Mouse (Mus musculus) myocyte (in vitro differentiated cells): ENCODE results near the gene Obox8.

Source experiments
- POLR2AphosphoS2 ChIP-seq: IDR thresholded peaks from one replicate; pipeline ENCODE4 v1.6.1; 2011; ENCODE audit warnings: low read depth, control low read depth; ENCODE audit not compliant: insufficient read length
- USF1 ChIP-seq: IDR thresholded peaks from one replicate; pipeline ENCODE4 v1.6.1; 2011; ENCODE audit warnings: low read depth, mild to moderate bottlenecking, control low read depth, moderate library complexity

DNA sequence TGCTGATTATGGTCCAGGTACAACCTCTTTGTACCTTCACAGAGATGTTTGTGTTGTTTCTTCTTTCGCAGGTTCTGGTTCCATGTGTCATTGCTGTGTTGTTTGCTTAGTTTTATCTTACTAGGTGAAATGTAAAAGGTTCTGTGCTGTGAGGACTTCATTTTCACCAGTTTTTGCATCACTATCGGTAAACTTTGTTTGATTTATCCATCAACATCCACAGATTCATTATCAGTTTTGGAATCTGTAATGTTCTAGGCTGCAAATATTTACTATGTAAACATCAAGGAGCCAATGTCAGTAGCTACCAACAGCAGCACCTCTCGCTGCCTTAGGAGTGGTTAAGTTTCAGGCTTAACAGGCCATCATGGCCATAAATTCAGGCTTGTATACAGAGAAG, 24.7 kb downstream of the Obox8 start:
- TF ChIP-seq USF1 (no peak), POLR2AphosphoS2 (no peak)
